ENCODE assay signal across 26 mouse cellular contexts in the genomic region with DNA sequence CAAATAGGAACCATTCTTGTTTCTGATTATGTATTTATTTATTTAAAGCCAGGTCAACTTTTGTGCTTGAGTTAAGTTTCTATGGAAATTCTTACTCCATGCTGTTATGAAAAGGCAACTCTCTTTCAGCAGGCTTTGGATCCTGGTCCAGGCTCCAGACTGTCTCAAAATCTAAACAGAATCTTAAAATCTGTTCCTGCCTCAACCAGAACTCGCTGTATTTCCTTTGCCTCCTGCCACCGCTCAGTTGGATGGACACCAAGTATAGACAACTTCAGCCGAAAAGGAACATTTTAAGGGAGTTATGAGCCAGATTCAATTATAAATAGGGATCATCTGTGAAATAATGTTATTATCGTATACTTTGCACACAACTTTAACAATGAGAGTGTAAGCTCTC.
A peak's percentile ranks its signal among the peaks of the same experiment; 100 is the strongest.
DNase-seq lines count a peak whose midpoint lies in the region; ATAC-seq and TF ChIP-seq lines count a peak whose summit lies in the region.
"Had no signal": no experiment of that assay in that cellular context is flagged by ENCODE, and none has a peak within 500 bp of the region (broad histone marks: within the 10 kb centered on the region; RNA-seq: fewer than 3 reads in every experiment).

No protein-coding gene starts in this region.

- no peak for ATAC-seq in forebrain, embryonic 15.5 days (replicated peaks)
- ATAC-seq in forebrain, embryonic 11.5 days (replicated peaks; ENCODE audit: low FRiP score), result no peak
- ATAC-seq: intestine, postnatal 0 days; midbrain, embryonic 15.5 days; Patski had no signal

- peaks cover 22% of the 10 kb centered on the region for H3K4me1 ChIP-seq in forebrain, embryonic 15.5 days
- no peaks in the 10 kb centered on the region for H3K4me1 ChIP-seq in forebrain, embryonic 11.5 days (replicated peaks; ENCODE audit: control insufficient read depth, insufficient read depth, low read length)
- H3K4me1 ChIP-seq: embryonic facial prominence, embryonic 15.5 days; heart, embryonic 13.5 days; limb, embryonic 15.5 days; liver, embryonic 13.5 days; midbrain, embryonic 15.5 days; neural tube, embryonic 15.5 days had no signal

- H3K9me3 ChIP-seq in forebrain, embryonic 15.5 days, result no peaks in the 10 kb centered on the region
- no peaks in the 10 kb centered on the region for H3K9me3 ChIP-seq in forebrain, embryonic 11.5 days (ENCODE audit: control insufficient read depth, low read length)
- H3K9me3 ChIP-seq: embryonic facial prominence, embryonic 10.5 days; embryonic facial prominence, embryonic 15.5 days; heart, embryonic 13.5 days; limb, embryonic 10.5 days; limb, embryonic 15.5 days; liver, embryonic 13.5 days; midbrain, embryonic 15.5 days; neural tube, embryonic 15.5 days had no signal

- H3K4me3 ChIP-seq in forebrain, embryonic 15.5 days, result no peak overlapping the region
- H3K4me3 ChIP-seq in forebrain, embryonic 11.5 days (ENCODE audit: low read depth, low read length), result no peak overlapping the region
- no peak overlapping the region for H3K4me3 ChIP-seq in layer of hippocampus, adult 2 months
- H3K4me3 ChIP-seq: embryonic facial prominence, embryonic 10.5 days; embryonic facial prominence, embryonic 15.5 days; heart, embryonic 13.5 days; limb, embryonic 10.5 days; limb, embryonic 15.5 days; liver, embryonic 13.5 days; midbrain, embryonic 15.5 days; neural tube, embryonic 15.5 days had no signal

- no peak for DNase-seq in forebrain, embryonic 11.5 days (ENCODE audit: low spot score)
- DNase-seq in layer of hippocampus, adult 18-20 months (ENCODE audit: low spot score in 2 of 2), result peak; percentile 31 to 75
- no peak for DNase-seq in layer of hippocampus, postnatal 10 days (ENCODE audit: low spot score in 2 of 2)
- DNase-seq in layer of hippocampus, adult 2 months (ENCODE audit: low spot score in 2 of 2), result peak; percentile 46 to 67
- DNase-seq in layer of hippocampus, postnatal 36 days, result peak; percentile 28 to 34
- DNase-seq in cerebellum, postnatal 25 days, result no peak
- DNase-seq: adrenal gland, postnatal 10 days; cerebellum, adult 11-12 months; cerebellum, postnatal 10 days; heart, postnatal 10 days; kidney, adult 9 months; kidney, postnatal 10 days; liver, embryonic 13.5 days; lung, adult 2 months; lung, postnatal 14 days had no signal

- WGBS in forebrain, embryonic 15.5 days, result 74% methylated on average over 4 of the region's 4 CpGs
- WGBS in forebrain, embryonic 11.5 days, result 91% methylated on average over 4 of the region's 4 CpGs

- peak overlapping the region; percentile 41 for H3K27ac ChIP-seq in forebrain, embryonic 15.5 days (replicated peaks)
- H3K27ac ChIP-seq in forebrain, embryonic 11.5 days (ENCODE audit: low read depth, low read length), result no peak overlapping the region
- peak overlapping the region; percentile 87 for H3K27ac ChIP-seq in layer of hippocampus, adult 2 months
- H3K27ac ChIP-seq: embryonic facial prominence, embryonic 10.5 days; embryonic facial prominence, embryonic 15.5 days; heart, embryonic 13.5 days; hindbrain, embryonic 14.5 days; limb, embryonic 10.5 days; limb, embryonic 15.5 days; liver, embryonic 13.5 days; midbrain, embryonic 15.5 days; neural tube, embryonic 15.5 days had no signal

- no peaks in the 10 kb centered on the region for H3K36me3 ChIP-seq in forebrain, embryonic 15.5 days
- no peaks in the 10 kb centered on the region for H3K36me3 ChIP-seq in forebrain, embryonic 11.5 days (ENCODE audit: control insufficient read depth, insufficient read depth, low read length)
- H3K36me3 ChIP-seq: embryonic facial prominence, embryonic 10.5 days; embryonic facial prominence, embryonic 15.5 days; heart, embryonic 13.5 days; limb, embryonic 10.5 days; limb, embryonic 15.5 days; liver, embryonic 13.5 days; midbrain, embryonic 15.5 days; neural tube, embryonic 15.5 days had no signal

- no peak overlapping the region for H3K9ac ChIP-seq in forebrain, embryonic 15.5 days (replicated peaks)
- H3K9ac ChIP-seq in forebrain, embryonic 11.5 days (ENCODE audit: low read length), result no peak overlapping the region
- H3K9ac ChIP-seq: embryonic facial prominence, embryonic 15.5 days; heart, embryonic 13.5 days; hindbrain, embryonic 14.5 days; limb, embryonic 15.5 days; liver, embryonic 13.5 days; midbrain, embryonic 15.5 days; neural tube, embryonic 15.5 days had no signal

- H3K4me2 ChIP-seq in forebrain, embryonic 15.5 days (replicated peaks), result no peak overlapping the region
- H3K4me2 ChIP-seq in forebrain, embryonic 11.5 days (ENCODE audit: low read depth, low read length, severe bottlenecking), result no peak overlapping the region
- H3K4me2 ChIP-seq: embryonic facial prominence, embryonic 15.5 days; heart, embryonic 13.5 days; hindbrain, embryonic 14.5 days; limb, embryonic 15.5 days; liver, embryonic 13.5 days; midbrain, embryonic 15.5 days; neural tube, embryonic 15.5 days had no signal

- no peaks in the 10 kb centered on the region for H3K27me3 ChIP-seq in forebrain, embryonic 15.5 days
- no peaks in the 10 kb centered on the region for H3K27me3 ChIP-seq in forebrain, embryonic 11.5 days (ENCODE audit: control insufficient read depth, insufficient read depth, low read length)
- H3K27me3 ChIP-seq: embryonic facial prominence, embryonic 15.5 days; heart, embryonic 13.5 days; limb, embryonic 15.5 days; liver, embryonic 13.5 days; midbrain, embryonic 15.5 days; neural tube, embryonic 15.5 days; Patski had no signal

- TF ChIP-seq CTCF in layer of hippocampus, adult 2 months (conservative IDR thresholded peaks at IDR 0.05), result no peak

Comparison
In these comparisons a context has a peak if more than half of its experiments do, and no peak if none do; other contexts are left out.
1. DNase-seq: peak in layer of hippocampus, adult 18-20 months (2 of 2), layer of hippocampus, adult 2 months (2 of 2) and layer of hippocampus, postnatal 36 days (2 of 2); none in forebrain, embryonic 11.5 days (single experiment), layer of hippocampus, postnatal 10 days (0 of 2) and cerebellum, postnatal 25 days (0 of 2).